Mouse (Mus musculus) central nervous system, embryonic 18 days (tissue): ENCODE data around the gene C1ql1. TPM values are rescaled to one million over a fixed set of nuclear protein-coding genes. Genes with fewer than 3 reads are reported as not detected.

ENCODE experiments used
- polyA plus RNA-seq: library from polyadenylated mRNA; depleted of rRNA; stranded (reverse); fragments of >200 nt; gene quantifications from 2 replicates; pipeline ENCODE4 v1.2.3, GENCODE M21; 2012; rRNA removed

C1ql1 gene
- 10.9 and 12.6 TPM in 2 replicates for polyA plus RNA-seq

GRCm38 (mm10) chr11:102946265-102946991 is at the start of gene C1ql1:
Gene C1ql1, minus strand, starts transcription at chr11:102946688.

DNA sequence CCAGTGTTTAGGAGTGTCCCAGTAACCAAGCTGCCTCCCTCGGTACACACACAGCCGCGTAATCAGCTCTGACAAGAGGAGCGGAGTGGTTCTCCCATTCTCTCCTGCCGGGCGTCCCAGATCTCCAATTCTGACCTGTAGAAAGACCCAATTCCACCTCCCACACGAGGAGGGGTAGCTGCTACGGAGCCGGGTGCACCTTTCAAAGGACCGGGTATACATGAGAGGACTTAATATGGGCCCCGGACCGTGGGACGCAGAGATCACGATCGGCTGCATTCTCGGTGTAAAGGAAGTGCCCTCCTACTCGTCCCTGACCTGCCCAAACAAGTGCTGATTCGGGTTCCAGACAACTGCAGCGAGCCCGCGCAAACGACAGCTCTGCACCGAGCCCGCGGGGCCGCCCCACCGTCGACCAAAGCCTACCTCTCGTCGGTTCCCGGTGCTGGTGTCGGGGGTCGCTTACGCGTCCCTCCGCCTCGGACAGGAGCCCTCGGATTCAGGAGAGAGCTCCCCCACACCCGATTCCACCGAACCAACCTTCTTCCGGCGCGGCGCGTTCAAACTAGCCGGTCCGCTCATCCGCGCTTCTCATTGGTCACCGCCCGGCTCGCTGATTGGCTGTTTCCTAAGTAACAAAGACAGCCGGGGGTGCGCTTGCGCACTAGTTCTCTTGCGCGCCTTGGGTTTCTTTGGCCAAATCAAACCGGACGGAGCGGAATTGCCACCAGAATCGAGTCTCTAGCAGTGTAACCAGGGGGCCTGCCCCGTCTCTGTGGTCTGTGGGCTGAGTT is 21.7 kb downstream of the C1ql1 start, which contains the start of gene Kif18b:
Kif18b (minus strand) TSS at position 568 of the 794 bp plus-strand sequence.

DNA sequence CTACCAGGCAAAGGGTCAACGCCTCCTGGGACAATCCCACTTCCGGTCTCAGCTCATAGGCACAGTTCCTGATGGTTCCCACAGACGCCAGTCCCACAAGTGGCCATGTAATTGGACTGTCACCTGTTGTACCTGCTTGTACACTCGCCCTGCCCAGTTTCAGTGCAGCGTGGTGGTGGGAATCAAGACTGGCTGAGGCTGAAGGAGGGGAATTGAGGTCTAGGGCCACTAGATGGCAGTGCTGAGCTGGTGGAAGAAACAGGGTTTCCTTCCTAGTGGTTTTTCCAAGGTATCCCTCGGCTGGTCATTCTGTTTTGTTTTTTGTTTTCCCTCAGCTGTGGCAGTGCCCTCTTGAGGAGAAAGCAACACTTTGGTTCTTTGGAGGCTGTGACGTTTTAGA is 45.7 kb downstream of the C1ql1 start, which contains the start of gene Gfap:
Gfap (minus strand) TSS at position 150 of the 400 bp plus-strand sequence.

Other genes starting within 250 kb of the C1ql1 start
- 24.7 and 25.2 TPM in 2 replicates for gene Ccdc43, start 248.9 kb downstream of the C1ql1 start, polyA plus RNA-seq
- gene Adam11, start 185.2 kb downstream of the C1ql1 start, polyA plus RNA-seq, result 54.7 and 67.0 TPM in 2 replicates
- gene Gjc1, start 127.0 kb downstream of the C1ql1 start, polyA plus RNA-seq, result 43.2 and 43.6 TPM in 2 replicates
- gene Higd1b, start 110.8 kb downstream of the C1ql1 start, polyA plus RNA-seq, result 12.6 and 13.5 TPM in 2 replicates
- gene Eftud2, start 65.7 kb downstream of the C1ql1 start, polyA plus RNA-seq, result 91.6 and 93.4 TPM in 2 replicates
- gene Ccdc103, start 65.5 kb downstream of the C1ql1 start, polyA plus RNA-seq, result 1.1 TPM in 2 replicates
- 0.09 TPM in 1 of 2 replicates, not detected in the other for gene Fam187a, start 61.5 kb downstream of the C1ql1 start, polyA plus RNA-seq
- 13.6 and 17.7 TPM in 2 replicates for gene Gfap, start 45.8 kb downstream of the C1ql1 start, polyA plus RNA-seq
- 3.9 and 4.0 TPM in 2 replicates for gene Kif18b, start 21.6 kb downstream of the C1ql1 start, polyA plus RNA-seq
- 38.0 and 39.4 TPM in 2 replicates for gene Nmt1, start 81.5 kb upstream of the C1ql1 start, polyA plus RNA-seq
- 130 and 153 TPM in 2 replicates for gene Dcakd, start 81.6 kb upstream of the C1ql1 start, polyA plus RNA-seq
- 5.3 and 6.0 TPM in 2 replicates for gene Plcd3, start 155.0 kb upstream of the C1ql1 start, polyA plus RNA-seq
- gene Acbd4, start 155.0 kb upstream of the C1ql1 start, polyA plus RNA-seq, result 7.9 and 11.1 TPM in 2 replicates
- 18.3 and 18.6 TPM in 2 replicates for gene Hexim1, start 169.5 kb upstream of the C1ql1 start, polyA plus RNA-seq
- 23.2 and 23.5 TPM in 2 replicates for gene Hexim2, start 185.7 kb upstream of the C1ql1 start, polyA plus RNA-seq
- 29.8 and 30.8 TPM in 2 replicates for gene Fmnl1, start 224.4 kb upstream of the C1ql1 start, polyA plus RNA-seq